Mouse (Mus musculus) erythroblast, embryonic 14.5 days (primary cell): ENCODE measurements around the gene Prps2. TPM values are rescaled to one million over a fixed set of nuclear protein-coding genes. Genes with fewer than 3 reads are reported as not detected.
"Not testable (repeated sequence)": the region's sequence is repeated elsewhere in the genome, so short reads cannot be mapped to it uniquely, and the experiment has no call there.

Experiments
- H3K27me3 ChIP-seq: 2 replicates; pipeline ENCODE4 v1.6.1; 2012; ENCODE audit warnings: inconsistent platforms; ENCODE audit not compliant: control insufficient read depth
- H3K36me3 ChIP-seq: 2 replicates; pipeline ENCODE4 v1.6.1; 2012; ENCODE audit warnings: mild to moderate bottlenecking, inconsistent platforms; ENCODE audit not compliant: control insufficient read depth
- H3K4me1 ChIP-seq: 2 replicates; pipeline ENCODE4 v1.6.1; 2012; ENCODE audit warnings: inconsistent platforms; ENCODE audit not compliant: control insufficient read depth
- H3K4me3 ChIP-seq: replicated peaks from 2 replicates; pipeline ENCODE3; 2012; ENCODE audit warnings: moderate library complexity, mild to moderate bottlenecking, inconsistent platforms
- H3K9me3 ChIP-seq: 2 replicates; pipeline ENCODE4 v1.6.1; 2012; ENCODE audit warnings: low read length, inconsistent platforms, mixed read lengths; ENCODE audit not compliant: control insufficient read depth
- GATA1 ChIP-seq: IDR thresholded peaks from 2 replicates; pipeline ENCODE4 v1.6.1; 2012; ENCODE audit warnings: low read length, inconsistent platforms, mixed read lengths
- TAL1 ChIP-seq: IDR thresholded peaks from 3 replicates; pipeline ENCODE4 v1.6.1; 2012; ENCODE audit warnings: low read length, inconsistent platforms, mixed read lengths
- polyA plus RNA-seq: library from polyadenylated mRNA; stranded (reverse); fragments of >175 nt; gene quantifications from 2 replicates; pipeline ENCODE4 v1.2.3, GENCODE M21; 2012

Prps2 gene
- polyA plus RNA-seq: 0.24 and 0.42 TPM in 2 replicates

- TF ChIP-seq TAL1: no peak
- TF ChIP-seq GATA1: no peak
- Histone ChIP-seq H3K27me3 (peaks cover 5% of the 10 kb centered on the region; the same call in 1 of the 2 replicates), H3K4me1 (peaks cover 17% of the 10 kb centered on the region), H3K36me3 (no peaks in the 10 kb centered on the region), H3K9me3 (peaks cover 5% of the 10 kb centered on the region), H3K4me3 (peak within 1 kb of the TSS; percentile 70)
These were observed at the start of gene Prps2 for GRCm38 (mm10) chrX:167382047-167382853. Gene Prps2 (minus strand): TSS chrX:167382749.

GRCm38 (mm10) chrX:167417654-167418053 lies 35.1 kb upstream of the Prps2 start:
- Histone ChIP-seq H3K4me3 (no peak overlapping the region), H3K9me3 (no peaks in the 10 kb centered on the region), H3K36me3 (no peaks in the 10 kb centered on the region), H3K27me3 (no peaks in the 10 kb centered on the region), H3K4me1 (no peaks in the 10 kb centered on the region)
- TF ChIP-seq TAL1 (no peak), GATA1 (no peak)

DNA sequence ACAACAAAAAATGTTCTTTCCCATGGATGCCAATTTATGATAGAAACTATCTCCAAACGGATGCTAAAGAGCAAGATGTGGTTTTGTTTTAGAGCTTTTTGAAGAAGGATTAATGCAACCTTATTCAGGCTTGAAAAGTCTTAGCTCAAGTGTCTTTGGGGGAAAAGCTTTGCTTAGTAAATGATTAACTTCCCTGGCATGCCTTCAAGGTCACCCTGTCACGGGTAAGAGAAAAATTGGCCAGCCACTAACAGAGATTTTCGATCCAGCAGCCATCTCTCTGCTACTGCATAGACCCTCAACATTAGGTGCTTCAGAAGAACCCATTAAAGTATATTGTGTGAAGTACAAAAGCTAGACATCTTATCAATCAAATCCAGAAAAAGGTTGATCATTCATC lies 12.4 kb upstream of the Prps2 start:
- H3K27me3 ChIP-seq: no peaks in the 10 kb centered on the region
- no peaks in the 10 kb centered on the region for H3K4me1 ChIP-seq
- TF ChIP-seq TAL1: no peak
- no peak for TF ChIP-seq GATA1
- no peaks in the 10 kb centered on the region for H3K9me3 ChIP-seq
- H3K4me3 ChIP-seq: no peak overlapping the region
- H3K36me3 ChIP-seq: no peaks in the 10 kb centered on the region

DNA sequence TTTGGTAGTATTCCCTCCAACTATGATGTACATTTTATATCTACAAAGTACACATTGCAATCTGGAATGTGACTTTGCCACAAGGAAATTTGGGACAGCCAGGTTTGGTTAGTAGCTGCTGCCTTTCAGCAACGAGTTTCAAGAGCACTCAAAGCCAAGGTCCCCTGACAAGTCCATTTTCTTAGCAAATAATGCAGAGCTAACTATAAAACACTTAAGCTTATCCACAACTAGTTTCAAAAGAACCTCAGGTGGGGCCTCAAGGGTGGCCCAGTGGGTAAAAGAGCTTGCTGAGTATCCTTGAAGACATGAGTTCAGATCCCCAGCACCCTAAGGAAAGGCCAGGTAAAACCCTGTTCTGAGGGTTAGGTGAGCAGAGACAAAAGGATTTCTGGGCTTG lies 4.1 kb upstream of the Prps2 start:
- Histone ChIP-seq H3K27me3 (peaks cover 2% of the 10 kb centered on the region; the same call in 1 of the 2 replicates), H3K4me1 (peaks cover 12% of the 10 kb centered on the region), H3K4me3 (no peak overlapping the region), H3K36me3 (no peaks in the 10 kb centered on the region), H3K9me3 (peaks cover 5% of the 10 kb centered on the region)
- TF ChIP-seq GATA1 (no peak), TAL1 (no peak)

- Histone ChIP-seq H3K4me1 (peaks cover 17% of the 10 kb centered on the region), H3K36me3 (no peaks in the 10 kb centered on the region), H3K9me3 (peaks cover 5% of the 10 kb centered on the region), H3K27me3 (peaks cover 5% of the 10 kb centered on the region; the same call in 1 of the 2 replicates), H3K4me3 (peak overlapping the region; percentile 70)
- TF ChIP-seq TAL1: no peak
These were observed 271 bp upstream of the Prps2 start for GRCm38 (mm10) chrX:167382854-167383186.

GRCm38 (mm10) chrX:167381583-167382046 lies 934 bp downstream of the Prps2 start:
- Histone ChIP-seq H3K27me3 (peaks cover 5% of the 10 kb centered on the region; the same call in 1 of the 2 replicates), H3K36me3 (no peaks in the 10 kb centered on the region), H3K4me1 (peaks cover 17% of the 10 kb centered on the region), H3K4me3 (peak overlapping the region; percentile 70), H3K9me3 (peaks cover 5% of the 10 kb centered on the region)
- no peak for TF ChIP-seq TAL1
- TF ChIP-seq GATA1: no peak

GRCm38 (mm10) chrX:167380073-167380472 lies 2.5 kb downstream of the Prps2 start:
- peaks cover 17% of the 10 kb centered on the region for H3K4me1 ChIP-seq
- TF ChIP-seq TAL1 (no peak), GATA1 (no peak)
- H3K4me3 ChIP-seq: no peak overlapping the region
- peaks cover 5% of the 10 kb centered on the region; the same call in 1 of the 2 replicates for H3K27me3 ChIP-seq
- peaks cover 5% of the 10 kb centered on the region for H3K9me3 ChIP-seq
- H3K36me3 ChIP-seq: no peaks in the 10 kb centered on the region

GRCm38 (mm10) chrX:167361231-167361630 lies 21.3 kb downstream of the Prps2 start:
- not testable (repeated sequence) for H3K27me3 ChIP-seq, H3K4me3 ChIP-seq, H3K9me3 ChIP-seq, H3K36me3 ChIP-seq, H3K4me1 ChIP-seq

DNA sequence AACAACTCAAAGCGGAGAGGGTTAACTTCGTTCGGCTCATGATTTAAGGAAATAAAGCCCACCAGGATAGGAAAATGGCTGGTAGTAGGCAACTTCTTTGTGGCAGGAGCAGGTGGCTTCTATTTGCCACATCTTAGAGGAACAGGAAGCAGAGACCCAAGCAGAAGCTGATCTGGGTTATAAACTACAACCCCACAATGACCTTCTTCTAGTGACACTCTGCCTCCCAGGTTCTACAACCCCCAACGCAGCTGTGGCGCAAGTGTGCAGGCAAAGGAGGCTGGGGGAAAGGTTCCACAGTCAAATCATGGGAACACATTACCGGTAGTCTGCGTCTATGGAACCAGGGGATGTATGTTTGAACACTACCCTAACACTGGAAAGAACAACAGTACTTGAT lies 22.8 kb downstream of the Prps2 start:
- TF ChIP-seq TAL1 (no peak), GATA1 (no peak)
- Histone ChIP-seq H3K27me3 (no peaks in the 10 kb centered on the region; the same call in 1 of the 2 replicates), H3K36me3 (peaks cover 2% of the 10 kb centered on the region; the same call in 1 of the 2 replicates), H3K4me3 (no peak overlapping the region), H3K9me3 (no peaks in the 10 kb centered on the region), H3K4me1 (no peaks in the 10 kb centered on the region)
